Mouse (Mus musculus): ENCODE results near the gene Uqcrc1.

The Uqcrc1 gene

DNA sequence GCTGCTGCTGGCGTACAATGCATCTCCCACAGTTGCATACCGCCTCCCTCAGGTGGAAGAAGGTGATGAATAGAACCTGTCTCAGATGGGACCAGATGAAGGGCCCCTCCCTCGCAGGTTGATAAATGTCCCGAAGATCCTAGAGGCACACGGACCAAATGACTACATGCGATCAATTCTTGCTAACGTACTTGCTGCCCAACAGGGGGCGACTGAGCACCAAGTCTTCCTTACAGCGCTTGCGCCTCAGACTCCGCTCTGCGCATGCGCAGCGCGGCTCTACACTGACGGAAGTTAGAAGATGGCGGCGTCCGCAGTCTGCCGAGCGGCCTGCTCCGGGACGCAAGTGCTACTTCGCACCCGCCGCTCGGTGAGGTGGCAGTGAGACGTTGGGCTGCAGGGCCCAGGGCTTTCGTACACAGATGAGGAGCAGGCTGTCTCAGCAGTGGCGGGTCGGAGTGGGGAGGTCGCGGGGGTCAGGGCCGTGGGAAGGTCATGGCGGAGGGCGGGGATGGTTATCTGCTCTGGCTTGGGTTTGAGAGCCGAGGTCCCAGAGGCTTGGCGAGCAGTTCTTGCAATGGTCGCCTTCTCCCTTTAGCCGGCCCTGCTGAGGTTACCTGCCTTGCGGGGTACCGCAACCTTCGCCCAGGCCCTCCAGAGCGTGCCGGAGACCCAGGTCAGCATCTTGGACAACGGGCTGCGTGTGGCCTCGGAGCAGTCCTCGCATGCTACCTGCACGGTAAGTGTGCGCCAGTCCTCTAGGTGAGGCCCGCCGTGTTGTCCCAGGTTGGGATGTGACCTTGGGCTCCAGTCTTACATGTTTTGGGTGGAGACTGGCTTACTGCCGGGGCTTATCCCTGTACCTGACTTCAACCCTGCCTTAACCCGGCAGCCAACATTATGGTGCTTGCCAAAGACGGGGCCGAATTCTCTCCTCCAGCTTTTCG, at the start of gene Uqcrc1:
Uqcrc1 (plus strand) TSS at position 216 of the 947 bp plus-strand sequence.
- DNase-seq (ENCODE audit: inconsistent age in 2 of 2, low spot score in 1 of 2), result peak; percentile 96 to 97

- DNase-seq (ENCODE audit: inconsistent age in 2 of 2, low spot score in 1 of 2), result no peak
These were observed 24.1 kb upstream of the Uqcrc1 start for GRCm38 (mm10) chr9:108912308-108912707.

- DNase-seq (ENCODE audit: inconsistent age in 2 of 2, low spot score in 1 of 2), result peak; percentile 40 to 79
These were observed 23.3 kb upstream of the Uqcrc1 start for GRCm38 (mm10) chr9:108913161-108913560.

- DNase-seq (ENCODE audit: inconsistent age in 2 of 2, low spot score in 1 of 2), result no peak
These were observed 22.8 kb upstream of the Uqcrc1 start for GRCm38 (mm10) chr9:108913621-108914020.

GRCm38 (mm10) chr9:108914491-108914890, 21.9 kb upstream of the Uqcrc1 start, which contains the start of gene Tmem89:
Gene Tmem89 (plus strand): TSS chr9:108914619.
- DNase-seq (ENCODE audit: inconsistent age in 2 of 2, low spot score in 1 of 2), result no peak

DNA sequence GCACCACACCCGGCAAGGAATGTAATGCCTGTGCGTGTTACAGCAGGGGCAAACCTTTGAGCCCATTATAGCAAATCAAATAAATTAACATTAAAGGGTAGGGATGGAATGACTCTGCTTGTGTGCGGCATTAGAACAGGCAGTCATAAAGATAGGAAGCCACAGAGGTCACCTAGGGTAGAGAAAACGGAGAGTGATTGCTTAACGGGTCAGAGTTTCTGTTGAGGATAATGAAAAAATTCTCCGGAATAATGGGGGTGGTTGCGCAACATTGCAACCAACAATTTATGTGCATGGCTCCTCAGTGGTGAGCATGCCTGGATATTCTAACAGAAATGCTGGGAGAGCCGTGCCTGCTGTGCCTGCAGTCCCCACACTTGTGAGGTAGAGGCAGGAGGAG, 10.5 kb upstream of the Uqcrc1 start:
- DNase-seq (ENCODE audit: inconsistent age in 2 of 2, low spot score in 1 of 2), result peak; percentile 35 to 78

GRCm38 (mm10) chr9:108928424-108928823, 8.0 kb upstream of the Uqcrc1 start:
- DNase-seq (ENCODE audit: inconsistent age in 2 of 2, low spot score in 1 of 2), result no peak

GRCm38 (mm10) chr9:108935991-108936390, 442 bp upstream of the Uqcrc1 start:
- DNase-seq (ENCODE audit: inconsistent age in 2 of 2, low spot score in 1 of 2), result no peak

DNA sequence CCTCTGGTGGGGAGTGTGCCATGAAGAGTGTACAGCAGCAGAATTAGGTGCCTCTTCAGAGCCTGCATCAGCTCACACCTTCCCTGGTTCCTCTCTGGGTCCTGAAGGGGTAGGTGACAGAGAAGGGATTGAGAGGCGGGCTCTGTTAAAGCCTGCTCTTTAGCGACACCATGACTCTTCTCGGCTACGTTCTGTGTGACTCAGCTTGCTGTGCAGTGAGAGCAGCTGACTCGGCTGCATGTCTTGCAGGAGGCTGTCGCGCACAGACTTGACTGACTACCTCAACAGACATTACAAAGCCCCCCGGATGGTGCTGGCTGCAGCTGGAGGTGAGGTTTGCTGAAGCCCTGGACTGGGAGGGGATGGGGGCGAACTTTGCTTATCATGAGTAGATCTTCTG, 8.7 kb downstream of the Uqcrc1 start:
- no peak for DNase-seq (ENCODE audit: inconsistent age in 2 of 2, low spot score in 1 of 2)

GRCm38 (mm10) chr9:108945608-108946007, 9.2 kb downstream of the Uqcrc1 start:
- DNase-seq (ENCODE audit: inconsistent age in 2 of 2, low spot score in 1 of 2), result no peak

- no peak for DNase-seq (ENCODE audit: inconsistent age in 2 of 2, low spot score in 1 of 2)
These were observed 13.0 kb downstream of the Uqcrc1 start for GRCm38 (mm10) chr9:108949231-108949966.

DNA sequence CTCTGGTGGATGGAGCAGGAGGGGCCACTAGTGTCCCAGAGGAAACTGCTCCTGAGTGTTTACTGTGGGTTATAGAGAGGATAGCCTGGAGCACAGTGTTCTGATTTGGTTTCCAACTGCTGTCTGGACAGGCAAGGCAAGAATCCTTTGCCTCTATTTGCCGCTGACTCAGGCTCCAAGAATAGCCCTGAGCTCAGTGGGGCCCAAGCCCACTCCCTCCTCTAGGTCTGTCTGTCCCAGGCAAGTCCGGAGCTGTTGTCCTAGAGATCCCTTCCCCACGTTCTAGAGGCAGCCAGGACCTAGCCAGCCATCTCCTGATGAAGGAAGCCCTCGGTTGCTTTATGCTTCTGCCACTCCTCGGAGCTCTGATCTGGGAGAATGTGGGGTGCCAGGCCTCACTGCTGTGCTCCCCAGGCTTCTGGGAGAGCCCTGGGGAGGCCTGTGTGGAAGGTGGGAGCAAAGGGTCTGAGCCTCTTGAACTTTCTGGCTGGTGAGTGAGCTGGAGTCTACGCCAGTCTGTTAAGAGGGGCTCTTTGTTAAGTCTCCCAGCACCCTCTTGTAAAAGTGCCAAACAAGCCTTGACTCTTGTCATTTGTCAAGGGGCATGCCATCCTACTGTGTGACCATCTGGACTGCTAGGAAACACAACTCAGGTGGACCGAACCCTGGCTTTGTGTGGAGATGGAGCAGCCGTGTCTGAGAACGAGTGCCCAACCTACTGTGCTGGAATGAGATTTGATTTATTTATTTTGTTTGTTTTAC, 13.7 kb downstream of the Uqcrc1 start:
- no peak for DNase-seq (ENCODE audit: inconsistent age in 2 of 2, low spot score in 1 of 2)

- DNase-seq (ENCODE audit: inconsistent age in 2 of 2, low spot score in 1 of 2), result peak in 1 of 2 experiments; percentile 54
These were observed 16.7 kb downstream of the Uqcrc1 start, which contains the start of gene Col7a1 for GRCm38 (mm10) chr9:108953081-108953636. Gene Col7a1 (plus strand): TSS chr9:108953586.

GRCm38 (mm10) chr9:108955241-108955640, 18.8 kb downstream of the Uqcrc1 start:
- DNase-seq (ENCODE audit: inconsistent age in 2 of 2, low spot score in 1 of 2), result no peak

- DNase-seq (ENCODE audit: inconsistent age in 2 of 2, low spot score in 1 of 2), result no peak
These were observed 19.4 kb downstream of the Uqcrc1 start for GRCm38 (mm10) chr9:108955846-108956245.

DNA sequence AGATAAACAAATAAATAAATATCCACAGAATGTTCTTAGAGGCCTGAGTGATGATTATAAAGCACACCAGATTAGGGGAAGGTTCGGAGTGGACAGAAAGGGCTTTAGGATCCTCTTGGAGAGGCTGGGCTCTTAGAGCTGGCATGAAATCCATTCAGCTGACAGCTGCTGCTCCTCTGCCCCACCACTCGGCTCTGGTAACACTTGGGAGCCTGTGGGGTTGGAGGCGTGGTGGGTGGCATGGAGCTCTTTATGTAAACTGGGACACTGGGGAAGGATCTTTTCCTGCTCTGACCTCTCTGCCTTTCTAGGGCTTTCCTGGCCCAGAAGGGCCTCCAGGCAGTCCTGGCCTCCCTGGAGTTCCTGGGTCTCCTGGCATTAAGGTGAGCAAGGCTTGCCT, 27.1 kb downstream of the Uqcrc1 start:
- no peak for DNase-seq (ENCODE audit: inconsistent age in 2 of 2, low spot score in 1 of 2)

DNA sequence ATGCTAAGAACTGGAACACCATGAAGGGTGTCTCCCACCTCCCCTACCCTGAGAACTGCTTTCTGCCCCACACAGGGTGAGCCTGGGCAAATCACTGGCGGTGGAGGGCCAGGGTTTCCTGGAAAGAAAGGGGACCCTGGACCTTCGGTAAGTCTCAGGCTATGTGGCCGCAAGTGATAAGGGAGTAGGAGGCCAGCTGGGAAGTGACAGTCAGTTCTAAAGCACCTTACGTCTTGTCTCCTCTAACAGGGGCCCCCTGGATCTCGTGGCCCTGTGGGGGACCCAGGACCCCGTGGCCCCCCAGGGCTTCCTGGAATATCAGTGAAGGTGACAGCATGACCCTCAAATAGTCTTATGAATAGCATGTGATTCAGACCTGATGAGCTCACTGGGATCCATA, 27.9 kb downstream of the Uqcrc1 start:
- no peak for DNase-seq (ENCODE audit: inconsistent age in 2 of 2, low spot score in 1 of 2)

DNA sequence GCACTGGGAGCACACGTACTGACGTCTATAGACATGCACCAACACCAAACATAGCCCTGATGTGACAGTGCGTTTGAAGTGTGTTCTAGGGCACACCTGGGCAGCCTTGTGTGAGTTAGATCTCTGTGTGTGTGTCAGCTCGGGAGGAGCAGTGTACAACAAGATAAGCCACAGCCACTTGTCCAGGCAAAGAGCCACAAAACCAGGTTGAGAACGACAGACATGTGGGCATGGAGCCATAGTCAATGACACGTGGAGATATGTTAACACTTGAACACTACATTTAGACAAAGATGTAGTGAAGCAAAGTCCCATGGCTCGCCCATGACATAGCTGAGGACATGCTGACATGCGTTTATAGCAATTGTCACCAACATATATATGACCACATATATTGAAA, 34.2 kb downstream of the Uqcrc1 start:
- DNase-seq (ENCODE audit: inconsistent age in 2 of 2, low spot score in 1 of 2), result no peak

GRCm38 (mm10) chr9:108976483-108976882, 40.0 kb downstream of the Uqcrc1 start:
- DNase-seq (ENCODE audit: inconsistent age in 2 of 2, low spot score in 1 of 2), result no peak

DNA sequence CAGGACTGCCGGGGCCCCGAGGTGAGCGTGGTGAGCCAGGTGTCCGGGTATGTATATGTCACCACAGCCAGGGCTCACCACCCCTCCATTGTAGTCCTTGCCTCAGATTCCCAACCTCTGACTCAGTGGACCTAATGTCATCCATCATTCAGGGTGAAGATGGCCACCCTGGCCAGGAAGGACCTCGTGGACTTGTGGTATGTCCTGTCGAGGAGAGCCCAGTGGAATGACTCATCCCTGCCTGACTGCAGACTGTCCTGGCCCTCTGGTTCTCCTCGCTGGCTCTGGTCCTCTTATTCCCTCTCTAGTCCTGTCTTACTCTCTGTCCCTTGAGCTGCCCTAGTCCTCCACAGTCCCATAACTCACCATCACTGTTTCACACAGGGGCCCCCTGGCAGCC, 41.5 kb downstream of the Uqcrc1 start:
- peak; percentile 70 to 75 for DNase-seq (ENCODE audit: inconsistent age in 2 of 2, low spot score in 1 of 2)

- peak; percentile 86 to 87 for DNase-seq (ENCODE audit: inconsistent age in 2 of 2, low spot score in 1 of 2)
These were observed 46.1 kb downstream of the Uqcrc1 start for GRCm38 (mm10) chr9:108982498-108982897.
